Mouse (Mus musculus) olfactory bulb, adult 2 months (tissue): ENCODE measurements around the gene Acap3. TPM values are rescaled to one million over a fixed set of nuclear protein-coding genes. Genes with fewer than 3 reads are reported as not detected.
A peak's percentile ranks its signal among the peaks of the same experiment; 100 is the strongest.

Experiments
- H3K27ac ChIP-seq: fragments of 200-500 bp; 2 replicates; pipeline ENCODE4 v1.5.1; 2012; ENCODE audit warnings: low read depth, low read length; ENCODE audit not compliant: insufficient read depth
- H3K4me1 ChIP-seq: fragments of 200-500 bp; 2 replicates; pipeline ENCODE4 v1.6.1; 2012; ENCODE audit warnings: low read length; ENCODE audit not compliant: control insufficient read depth, insufficient read depth
- H3K4me3 ChIP-seq: fragments of 200-500 bp; 2 replicates; pipeline ENCODE4 v1.5.1; 2012; ENCODE audit warnings: mild to moderate bottlenecking, low read depth, low read length, moderate library complexity; ENCODE audit not compliant: insufficient read depth
- CTCF ChIP-seq: fragments of 200-500 bp; IDR thresholded peaks from 2 replicates; pipeline ENCODE4 v1.5.1; 2012; ENCODE audit warnings: low read depth, mild to moderate bottlenecking, low read length, moderate library complexity; ENCODE audit not compliant: insufficient read depth
- POLR2A ChIP-seq: fragments of 200-500 bp; IDR thresholded peaks from 2 replicates; pipeline ENCODE4 v1.6.1; 2012; ENCODE audit warnings: mild to moderate bottlenecking, low read depth, low read length, moderate library complexity; ENCODE audit not compliant: insufficient read depth
- WGBS: fragments of 180-500 bp; shearing (Covaris S2); methylation state at CpG from one replicate; pipeline ENCODE4 v1.1.7; 2018; 5-methylcytosine and 5-hydroxymethylcytosine counted together
- polyA plus RNA-seq: library from polyadenylated mRNA; stranded (reverse); fragments of >200 nt; gene quantifications from 2 replicates; pipeline ENCODE4 v1.2.4, GENCODE M21; 2012; ENCODE audit warnings: low replicate concordance; ENCODE audit not compliant: missing spikeins, insufficient read depth, insufficient read length

Gene Acap3
- polyA plus RNA-seq, 1 experiment = not detected

DNA sequence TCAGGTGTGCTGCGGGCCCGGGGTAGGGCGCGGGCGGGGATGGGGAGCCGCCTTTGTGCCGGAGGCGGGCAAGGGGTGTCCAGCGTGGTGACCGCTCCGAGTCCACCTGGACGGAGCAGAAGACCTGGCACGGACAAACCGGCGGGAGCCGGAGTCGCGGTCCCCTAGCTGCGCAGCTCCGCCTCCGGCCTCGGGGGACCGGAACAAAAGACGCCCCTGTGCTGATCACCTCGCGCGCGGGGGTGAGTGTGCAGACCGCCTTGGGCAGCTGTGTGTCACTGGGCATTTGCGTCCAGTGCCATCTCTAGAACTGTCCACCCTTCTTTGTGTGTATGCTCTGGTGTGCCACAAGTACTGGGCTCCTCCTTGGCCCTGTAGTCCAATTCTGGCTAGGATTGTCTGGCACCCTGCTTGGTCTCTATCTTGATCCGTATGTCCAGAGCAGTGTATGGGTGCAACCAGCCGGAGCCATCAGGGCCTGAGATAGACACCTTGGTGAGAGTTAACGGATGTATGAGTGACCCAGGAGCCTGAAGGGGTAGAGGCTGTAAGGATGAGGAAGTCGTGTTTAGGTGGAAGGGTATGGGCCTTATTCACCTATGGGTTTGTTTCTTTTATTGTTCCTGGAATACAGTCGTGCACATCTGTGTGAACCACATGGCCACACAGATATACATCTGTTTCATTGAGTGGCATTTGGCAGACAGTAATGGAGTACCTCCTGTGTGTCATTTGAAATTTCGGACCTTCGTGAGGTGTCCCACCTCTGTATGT lies 1.0 kb downstream of the Acap3 start:
- peaks cover 40% of the 10 kb centered on the region for H3K4me1 ChIP-seq
- WGBS = 3% methylated on average over 37 of the region's 37 CpGs
- TF ChIP-seq POLR2A (no peak), CTCF (no peak)
- peak overlapping the region; percentile 69 for H3K27ac ChIP-seq
- H3K4me3 ChIP-seq = peak overlapping the region; percentile 91

DNA sequence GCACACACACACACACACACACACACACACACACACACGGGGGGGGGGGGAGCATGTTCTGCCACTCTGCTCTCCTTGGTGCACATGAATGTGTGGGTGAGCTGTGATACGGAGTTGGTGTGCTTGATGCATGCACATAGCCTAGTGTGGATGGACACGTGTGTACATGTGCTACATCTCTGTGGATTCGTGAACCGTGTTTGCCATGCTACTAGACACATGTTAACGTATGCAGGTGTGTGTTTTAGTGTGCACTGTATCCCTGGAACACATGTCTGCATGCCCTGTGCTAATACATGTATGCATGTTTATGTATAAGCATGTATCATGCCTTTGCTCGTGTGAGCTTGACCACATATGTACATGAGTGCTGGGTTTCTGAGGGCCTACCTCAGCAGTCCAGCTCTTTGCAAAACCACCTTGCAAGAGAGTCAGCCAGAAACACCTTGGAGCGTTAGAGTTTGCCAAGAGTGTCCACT lies 1.6 kb downstream of the Acap3 start:
- WGBS = 41% methylated on average over 8 of the region's 8 CpGs
- H3K27ac ChIP-seq = no peak overlapping the region
- peaks cover 40% of the 10 kb centered on the region for H3K4me1 ChIP-seq
- no peak for TF ChIP-seq POLR2A
- no peak for TF ChIP-seq CTCF
- peak overlapping the region; percentile 91 for H3K4me3 ChIP-seq

DNA sequence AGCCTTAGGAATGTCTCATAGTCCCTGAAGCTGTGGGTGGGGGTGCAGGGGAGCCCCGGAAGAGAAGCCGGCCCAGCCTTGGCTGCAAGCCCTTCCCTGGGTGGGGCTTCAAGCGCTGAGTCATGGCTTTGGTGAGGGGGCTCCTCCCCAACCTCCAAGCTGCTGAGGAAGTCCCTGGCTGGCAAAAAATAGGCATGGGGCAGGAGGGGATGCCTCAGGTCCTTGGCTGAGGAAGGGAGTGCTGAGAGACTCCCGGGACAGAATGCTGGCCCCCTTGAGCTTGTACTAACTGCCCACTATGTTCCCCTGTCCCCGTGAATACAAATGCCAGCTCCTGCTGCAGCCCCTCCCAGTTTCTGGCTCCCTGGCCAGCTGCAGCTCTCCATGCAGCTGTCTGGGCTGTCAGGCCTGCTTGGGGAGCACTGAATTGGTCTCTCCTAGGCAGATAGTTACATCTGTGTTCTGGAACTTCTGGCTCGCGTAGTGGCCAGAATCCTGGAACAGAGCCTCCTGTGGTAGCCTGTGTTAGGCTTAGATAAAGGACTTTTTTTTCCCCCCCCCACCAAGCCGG lies 2.8 kb downstream of the Acap3 start:
- H3K4me3 ChIP-seq = peak overlapping the region; percentile 91
- whole genome bisulfite sequencing = 8% methylated on average over 8 of the region's 8 CpGs
- peaks cover 39% of the 10 kb centered on the region for H3K4me1 ChIP-seq
- peak overlapping the region; percentile 67; the same call in 1 of the 2 replicates for H3K27ac ChIP-seq
- no peak for TF ChIP-seq CTCF
- TF ChIP-seq POLR2A = no peak

DNA sequence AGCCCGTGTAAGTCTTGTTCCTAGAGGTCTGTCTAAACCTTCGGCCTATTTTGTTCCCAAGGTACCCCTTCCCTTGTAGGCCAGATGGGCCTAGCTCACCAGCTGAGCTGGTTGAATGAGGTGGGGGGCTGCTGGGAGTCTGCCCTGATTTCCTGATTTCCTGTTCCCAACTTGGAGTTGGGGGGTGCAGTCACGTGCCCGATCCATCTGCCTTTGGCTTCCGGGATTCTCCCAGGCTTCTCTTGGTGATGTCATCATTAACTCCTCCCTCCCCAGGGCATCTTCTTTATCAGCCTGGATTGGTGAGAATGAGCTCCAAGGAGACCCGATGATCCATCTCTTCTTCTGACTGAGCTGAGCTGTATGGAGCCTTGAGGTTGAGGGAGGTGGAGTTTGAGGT lies 3.6 kb downstream of the Acap3 start:
- H3K4me3 ChIP-seq = peak overlapping the region; percentile 91
- H3K4me1 ChIP-seq = peaks cover 33% of the 10 kb centered on the region
- peak overlapping the region; percentile 67 for H3K27ac ChIP-seq
- TF ChIP-seq CTCF = no peak
- TF ChIP-seq POLR2A = no peak
- WGBS = 11% methylated on average over 6 of the region's 6 CpGs

DNA sequence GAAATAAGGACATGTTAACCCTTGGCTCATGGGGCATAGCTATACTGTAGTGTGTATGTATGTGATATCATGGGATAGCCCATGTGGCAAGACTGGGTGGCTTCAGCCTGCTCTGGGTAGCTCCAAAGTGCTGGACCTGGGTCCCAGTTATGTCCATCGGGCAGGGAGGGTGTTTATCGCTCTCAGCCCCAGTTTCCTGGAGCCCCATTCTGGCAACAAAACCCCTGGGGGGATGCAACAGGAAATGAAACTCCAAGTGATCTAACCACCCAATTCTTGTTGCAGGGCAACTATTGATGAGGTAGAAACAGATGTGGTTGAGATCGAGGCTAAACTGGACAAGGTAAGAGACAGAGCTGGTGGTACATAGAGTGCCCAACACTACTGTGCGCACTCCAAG lies 4.2 kb downstream of the Acap3 start:
- no peak for TF ChIP-seq CTCF
- TF ChIP-seq POLR2A = no peak
- Histone ChIP-seq H3K27ac (no peak overlapping the region; the same call in 1 of the 2 replicates), H3K4me3 (no peak overlapping the region), H3K4me1 (peaks cover 27% of the 10 kb centered on the region)
- 91% methylated on average over 4 of the region's 4 CpGs for WGBS

DNA sequence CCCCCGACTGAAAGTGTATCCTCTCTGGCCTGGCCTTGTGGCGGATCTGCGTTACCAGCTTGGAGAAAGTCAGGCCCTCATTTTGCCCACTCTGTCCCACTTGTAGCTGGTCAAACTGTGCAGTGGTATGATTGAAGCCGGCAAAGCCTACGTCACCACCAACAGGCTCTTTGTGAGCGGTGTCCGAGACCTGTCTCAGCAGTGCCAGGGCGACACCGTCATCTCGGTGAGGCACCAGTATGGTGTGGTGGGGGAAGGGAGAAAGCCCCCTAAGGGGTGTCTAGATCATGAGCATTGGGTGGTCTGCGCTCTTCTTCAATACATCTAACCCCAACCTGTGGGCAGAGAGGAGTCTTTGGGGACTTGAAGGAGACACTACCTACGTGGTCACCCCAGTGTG lies 4.8 kb downstream of the Acap3 start:
- WGBS = 98% methylated on average over 12 of the region's 12 CpGs
- TF ChIP-seq CTCF = no peak
- TF ChIP-seq POLR2A = no peak
- Histone ChIP-seq H3K27ac (no peak overlapping the region), H3K4me1 (peaks cover 30% of the 10 kb centered on the region), H3K4me3 (no peak overlapping the region)

DNA sequence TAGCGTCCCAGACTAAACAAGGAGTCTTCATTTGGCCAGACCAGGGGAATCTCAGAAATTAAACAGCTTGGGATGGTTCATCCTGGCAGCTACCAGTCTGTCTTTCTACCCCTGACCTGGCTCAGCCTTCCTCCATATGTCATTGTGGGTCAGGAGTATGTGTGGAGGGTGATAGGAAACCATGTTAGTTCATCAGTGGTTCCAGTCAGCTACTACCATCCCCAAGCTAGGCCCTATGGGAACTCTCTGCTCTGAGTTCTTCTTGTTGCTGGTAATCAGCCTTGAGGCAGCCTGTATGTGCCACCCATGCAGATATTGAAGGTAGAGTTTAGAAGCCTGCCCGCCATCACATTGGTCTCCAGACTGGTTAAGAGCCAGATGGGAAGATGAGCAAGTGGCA lies 6.7 kb downstream of the Acap3 start:
- H3K4me3 ChIP-seq = no peak overlapping the region
- no peak overlapping the region for H3K27ac ChIP-seq
- TF ChIP-seq CTCF = no peak
- TF ChIP-seq POLR2A = no peak
- WGBS = 98% methylated on average over 2 of the region's 2 CpGs
- H3K4me1 ChIP-seq = peaks cover 31% of the 10 kb centered on the region

DNA sequence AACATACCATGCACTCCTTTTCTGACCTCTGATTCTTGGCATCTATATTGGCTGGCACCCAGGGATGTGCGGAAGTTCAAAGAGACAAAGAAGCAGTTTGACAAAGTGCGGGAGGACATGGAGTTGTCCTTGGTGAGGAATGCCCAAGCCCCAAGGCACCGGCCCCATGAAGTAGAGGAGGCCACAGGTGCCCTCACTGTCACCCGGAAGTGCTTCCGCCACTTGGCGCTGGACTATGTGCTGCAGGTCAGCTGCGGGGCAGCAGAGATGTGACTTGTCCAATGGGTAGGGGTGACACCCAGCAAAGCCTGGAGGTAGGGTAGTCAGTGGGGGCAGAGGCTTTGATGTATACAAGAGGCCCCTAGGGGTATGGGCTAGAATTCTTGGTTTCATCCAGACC lies 7.7 kb downstream of the Acap3 start:
- WGBS = 90% methylated on average over 7 of the region's 7 CpGs
- TF ChIP-seq POLR2A (no peak), CTCF (no peak)
- H3K4me1 ChIP-seq = peaks cover 21% of the 10 kb centered on the region
- H3K27ac ChIP-seq = no peak overlapping the region
- no peak overlapping the region for H3K4me3 ChIP-seq

DNA sequence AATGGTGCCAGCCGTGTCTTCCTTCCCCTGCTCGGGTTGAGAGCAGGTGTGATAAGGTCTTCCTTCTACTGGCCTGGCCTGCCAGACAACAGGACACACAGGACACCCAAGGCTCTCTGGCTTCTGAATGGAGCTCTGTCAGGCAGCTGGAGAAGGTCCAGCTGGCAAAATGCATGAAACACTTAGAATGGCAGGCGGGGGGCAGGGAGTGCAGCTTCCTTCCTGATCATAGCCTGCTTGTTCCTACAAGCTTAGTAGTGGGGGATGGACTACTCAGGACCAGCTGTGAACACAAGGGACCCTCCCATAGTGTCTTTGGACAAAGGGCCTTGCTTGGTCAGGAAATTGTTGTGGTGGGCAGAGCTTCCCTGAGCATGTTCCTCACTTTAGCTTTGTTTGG lies 9.6 kb downstream of the Acap3 start:
- Histone ChIP-seq H3K4me1 (peaks cover 7% of the 10 kb centered on the region; the same call in 1 of the 2 replicates), H3K27ac (no peak overlapping the region), H3K4me3 (no peak overlapping the region)
- no peak for TF ChIP-seq POLR2A
- no peak for TF ChIP-seq CTCF
- WGBS = 24% methylated on average over 3 of the region's 3 CpGs

DNA sequence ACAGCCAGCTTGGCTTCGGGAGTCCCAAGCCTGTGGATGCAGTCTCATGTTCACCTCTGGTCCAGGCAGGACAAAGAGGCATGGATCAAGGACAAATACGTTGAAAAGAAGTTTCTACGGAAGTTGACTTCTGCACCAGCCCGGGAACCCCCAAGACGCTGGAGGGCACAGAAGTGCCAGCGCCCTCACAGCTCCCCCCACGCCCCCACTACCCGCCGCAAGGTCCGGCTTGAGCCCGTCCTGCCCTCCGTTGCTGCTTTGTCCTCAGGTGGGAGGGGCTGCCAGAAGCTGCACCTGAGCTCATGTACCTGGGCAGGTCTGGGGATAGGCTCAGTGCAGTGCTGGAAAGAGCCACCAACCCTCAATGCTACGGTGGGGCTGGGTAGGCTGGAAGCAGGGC lies 11.6 kb downstream of the Acap3 start:
- 92% methylated on average over 13 of the region's 13 CpGs for WGBS
- TF ChIP-seq CTCF (no peak), POLR2A (no peak)

More for the DNA sequence above, 11.6 kb downstream of the Acap3 start:
- H3K27ac ChIP-seq = no peak overlapping the region
- no peak overlapping the region for H3K4me3 ChIP-seq
- peaks cover 7% of the 10 kb centered on the region; the same call in 1 of the 2 replicates for H3K4me1 ChIP-seq
